Mouse (Mus musculus): ENCODE measurements at regions not wholly inside any gene's neighbourhood (a gene's known extent, or its start where the extent isn't known, plus 50 kb on each side); places are given as distances from the start of the nearest gene placed in this dataset.

DNA sequence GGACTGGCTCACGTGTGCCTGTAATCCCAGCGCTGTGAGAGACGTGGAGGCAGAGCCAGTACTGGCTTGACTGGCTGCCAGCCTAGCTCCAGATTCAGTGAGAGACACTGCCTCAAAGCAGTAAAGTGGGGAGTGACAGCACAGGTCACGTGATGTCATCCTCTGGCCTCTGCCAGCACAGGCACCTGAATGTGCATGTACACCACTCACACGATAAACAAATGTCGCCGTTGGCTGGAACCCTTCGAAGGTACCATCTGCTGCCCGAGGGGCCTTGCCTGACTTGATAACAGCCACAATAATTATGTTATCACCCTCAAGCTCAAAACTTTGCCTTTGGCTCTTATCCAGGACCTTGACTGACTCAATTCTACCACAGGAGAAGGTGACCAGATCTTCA is 132.4 kb upstream of the Rpl38 start:
- TF ChIP-seq GATA1 (IDR thresholded peaks at IDR 0.05; ENCODE audit: low read length) (no peak), TAL1 (IDR thresholded peaks at IDR 0.05; ENCODE audit: low read length) (no peak)
